Mouse (Mus musculus) thymus, adult 2 months (tissue): Measurements from ENCODE around the gene 1600014C10Rik.

ENCODE experiments used
- CTCF ChIP-seq: fragments of 200-500 bp; IDR thresholded peaks from 2 replicates; pipeline ENCODE4 v1.5.1; 2012; ENCODE audit warnings: mild to moderate bottlenecking, control low read depth, low read length, moderate library complexity, borderline replicate concordance; ENCODE audit not compliant: control insufficient read depth, poor library complexity, insufficient read depth; ENCODE audit errors: extremely low read depth
- POLR2A ChIP-seq: fragments of 200-500 bp; IDR thresholded peaks from 2 replicates; pipeline ENCODE4 v1.6.1; 2012; ENCODE audit warnings: mild to moderate bottlenecking, low read length, control low read depth, moderate library complexity; ENCODE audit not compliant: control insufficient read depth, poor library complexity, insufficient read depth; ENCODE audit errors: extremely low read depth

DNA sequence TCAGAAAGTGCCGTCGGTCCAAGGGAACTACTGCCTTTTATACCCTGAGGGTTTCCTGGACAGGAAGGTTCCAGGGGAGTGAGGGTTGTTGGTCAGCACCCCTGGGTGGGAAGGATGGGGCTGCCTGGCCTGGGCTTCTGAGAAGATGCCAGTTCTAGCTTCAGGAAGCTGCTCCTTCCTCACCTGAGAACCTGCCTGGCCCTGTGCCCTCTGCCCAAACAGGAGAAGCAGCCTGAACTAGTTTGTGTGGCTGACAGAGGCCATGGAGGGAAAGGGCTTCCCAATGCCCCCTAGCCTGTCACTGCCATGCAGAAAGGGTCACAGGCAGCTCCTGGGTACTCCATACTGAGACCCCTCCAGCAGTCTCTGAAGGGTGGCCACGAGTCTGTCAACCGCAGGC lies 36.5 kb downstream of the 1600014C10Rik start:
- TF ChIP-seq CTCF: no peak
- no peak for TF ChIP-seq POLR2A
